Mouse (Mus musculus) kidney, embryonic 15.5 days (tissue): Measurements from ENCODE around the gene Dap3. TPM values are rescaled to one million over a fixed set of nuclear protein-coding genes. Genes with fewer than 3 reads are reported as not detected.
A peak's percentile ranks its signal among the peaks of the same experiment; 100 is the strongest.

Experiments used
- ATAC-seq: fragments of 200-750 bp; cut with Nextera tagmentation; replicated peaks from 2 replicates; pipeline ENCODE4 v1.8.0; 2017; ENCODE audit warnings: moderate TSS enrichment; ENCODE audit not compliant: low FRiP score
- H3K27ac ChIP-seq: fragments of 300-500 bp; sonication (generic); 2 replicates; pipeline ENCODE4 v1.5.1; 2015; ENCODE audit warnings: mild to moderate bottlenecking, inconsistent platforms
- H3K27me3 ChIP-seq: fragments of 300-500 bp; sonication (generic); 2 replicates; pipeline ENCODE4 v1.6.1; 2015; ENCODE audit warnings: inconsistent platforms
- H3K36me3 ChIP-seq: fragments of 300-500 bp; sonication (generic); 2 replicates; pipeline ENCODE4 v1.6.1; 2015; ENCODE audit warnings: inconsistent platforms
- H3K4me1 ChIP-seq: fragments of 300-500 bp; sonication (generic); 2 replicates; pipeline ENCODE4 v1.6.1; 2015; ENCODE audit warnings: inconsistent platforms
- H3K4me2 ChIP-seq: fragments of 300-500 bp; sonication (generic); 2 replicates; pipeline ENCODE4 v1.6.1; 2015; ENCODE audit warnings: moderate library complexity, mild to moderate bottlenecking, inconsistent platforms
- H3K4me3 ChIP-seq: fragments of 300-500 bp; sonication (generic); replicated peaks from 2 replicates; pipeline ENCODE4 v1.5.1; 2015; ENCODE audit warnings: mild to moderate bottlenecking, inconsistent platforms
- H3K9ac ChIP-seq: fragments of 300-500 bp; sonication (generic); 2 replicates; pipeline ENCODE4 v1.6.1; 2015; ENCODE audit warnings: mild to moderate bottlenecking, inconsistent platforms
- H3K9me3 ChIP-seq: fragments of 300-500 bp; sonication (generic); replicated peaks from 2 replicates; pipeline ENCODE4 v1.6.1; 2016; ENCODE audit warnings: inconsistent platforms
- WGBS: fragments of 180-500 bp; shearing (Covaris S2); methylation state at CpG from one replicate; pipeline ENCODE4 v1.1.7; 2015; ENCODE audit warnings: mixed read lengths; 5-methylcytosine and 5-hydroxymethylcytosine counted together
- polyA plus RNA-seq: library from polyadenylated mRNA; unstranded; fragments of >200 nt; fragmentation: Nextera tagmentation; extraction: Ambion mirVana; gene quantifications from 2 replicates; pipeline ENCODE4 v1.2.1, GENCODE M21; 2015

Dap3 gene
- polyA plus RNA-seq, 1 experiment from 2014 or later = 164 TPM

GRCm38 (mm10) chr3:88942316-88942880 is 8.6 kb downstream of the Dap3 start:
- Histone ChIP-seq H3K9ac (no peak overlapping the region), H3K27me3 (no peaks in the 10 kb centered on the region), H3K4me3 (no peak overlapping the region), H3K4me1 (no peaks in the 10 kb centered on the region), H3K9me3 (no peaks in the 10 kb centered on the region), H3K4me2 (no peak overlapping the region), H3K27ac (no peak overlapping the region), H3K36me3 (peaks cover 49% of the 10 kb centered on the region)
- WGBS = 94% methylated on average over 10 of the region's 10 CpGs
- no peak for ATAC-seq

- H3K27me3 ChIP-seq = no peaks in the 10 kb centered on the region
- WGBS = 81% methylated on average over 3 of the region's 3 CpGs
- ATAC-seq = 0 out of 2 replicates have a peak, but pooled peaks have one; percentile 36
Observed at GRCm38 (mm10) chr3:88939749-88940148, 11.2 kb downstream of the Dap3 start.

GRCm38 (mm10) chr3:88939071-88939470 is 11.9 kb downstream of the Dap3 start:
- Histone ChIP-seq H3K4me3 (no peak overlapping the region), H3K9ac (no peak overlapping the region), H3K9me3 (no peaks in the 10 kb centered on the region), H3K27me3 (no peaks in the 10 kb centered on the region), H3K27ac (no peak overlapping the region), H3K4me1 (no peaks in the 10 kb centered on the region), H3K36me3 (peaks cover 81% of the 10 kb centered on the region), H3K4me2 (no peak overlapping the region)
- no peak for ATAC-seq
- 92% methylated on average over 10 of the region's 10 CpGs for WGBS

More at GRCm38 (mm10) chr3:88939749-88940148, 11.2 kb downstream of the Dap3 start:
- H3K27ac ChIP-seq = no peak overlapping the region
- H3K9me3 ChIP-seq = no peaks in the 10 kb centered on the region
- no peaks in the 10 kb centered on the region for H3K4me1 ChIP-seq
- H3K4me3 ChIP-seq = no peak overlapping the region
- H3K4me2 ChIP-seq = no peak overlapping the region
- H3K36me3 ChIP-seq = peaks cover 75% of the 10 kb centered on the region
- H3K9ac ChIP-seq = no peak overlapping the region

- Histone ChIP-seq H3K4me2 (no peak overlapping the region), H3K36me3 (peaks cover 96% of the 10 kb centered on the region)
Observed at GRCm38 (mm10) chr3:88929501-88929900, 21.5 kb downstream of the Dap3 start.

GRCm38 (mm10) chr3:88925651-88926050 is 25.3 kb downstream of the Dap3 start:
- no peaks in the 10 kb centered on the region for H3K27me3 ChIP-seq
- H3K4me1 ChIP-seq = no peaks in the 10 kb centered on the region
- ATAC-seq = no peak
- no peak overlapping the region for H3K27ac ChIP-seq
- no peak overlapping the region for H3K4me2 ChIP-seq
- H3K9ac ChIP-seq = no peak overlapping the region
- peaks cover 100% of the 10 kb centered on the region for H3K36me3 ChIP-seq
- 81% methylated on average over 2 of the region's 2 CpGs for WGBS
- H3K4me3 ChIP-seq = no peak overlapping the region
- no peaks in the 10 kb centered on the region; the same call in 1 of the 2 replicates for H3K9me3 ChIP-seq

More at GRCm38 (mm10) chr3:88929501-88929900, 21.5 kb downstream of the Dap3 start:
- Histone ChIP-seq H3K27me3 (no peaks in the 10 kb centered on the region), H3K9me3 (no peaks in the 10 kb centered on the region), H3K9ac (no peak overlapping the region), H3K4me1 (no peaks in the 10 kb centered on the region), H3K4me3 (no peak overlapping the region), H3K27ac (no peak overlapping the region)
- ATAC-seq = no peak
- 81% methylated on average over 3 of the region's 3 CpGs for WGBS

GRCm38 (mm10) chr3:88923989-88924591 is 26.9 kb downstream of the Dap3 start:
- Histone ChIP-seq H3K4me3 (no peak overlapping the region), H3K9me3 (no peaks in the 10 kb centered on the region; the same call in 1 of the 2 replicates), H3K4me1 (peaks cover 5% of the 10 kb centered on the region; the same call in 1 of the 2 replicates), H3K36me3 (peaks cover 87% of the 10 kb centered on the region), H3K27ac (no peak overlapping the region), H3K4me2 (no peak overlapping the region), H3K27me3 (no peaks in the 10 kb centered on the region), H3K9ac (no peak overlapping the region)
- no peak for ATAC-seq
- WGBS = 91% methylated on average over 8 of the region's 8 CpGs

- WGBS = 95% methylated on average over 9 of the region's 9 CpGs
Observed at GRCm38 (mm10) chr3:88921411-88921810, 29.6 kb downstream of the Dap3 start.

GRCm38 (mm10) chr3:88918981-88919380 is 32.0 kb downstream of the Dap3 start:
- Histone ChIP-seq H3K4me1 (peaks cover 18% of the 10 kb centered on the region), H3K36me3 (peaks cover 36% of the 10 kb centered on the region), H3K27me3 (no peaks in the 10 kb centered on the region), H3K9me3 (no peaks in the 10 kb centered on the region; the same call in 1 of the 2 replicates), H3K27ac (peak overlapping the region; percentile 72), H3K4me2 (no peak overlapping the region), H3K4me3 (no peak overlapping the region), H3K9ac (no peak overlapping the region)
- 67% methylated on average over 13 of the region's 13 CpGs for WGBS
- ATAC-seq = no peak

More at GRCm38 (mm10) chr3:88921411-88921810, 29.6 kb downstream of the Dap3 start:
- Histone ChIP-seq H3K4me3 (no peak overlapping the region), H3K4me2 (no peak overlapping the region), H3K9me3 (no peaks in the 10 kb centered on the region; the same call in 1 of the 2 replicates), H3K27ac (no peak overlapping the region), H3K4me1 (peaks cover 12% of the 10 kb centered on the region), H3K27me3 (no peaks in the 10 kb centered on the region), H3K36me3 (peaks cover 61% of the 10 kb centered on the region), H3K9ac (no peak overlapping the region)
- no peak for ATAC-seq

- ATAC-seq = no peak
- 29% methylated on average over 8 of the region's 8 CpGs for WGBS
- H3K36me3 ChIP-seq = peaks cover 33% of the 10 kb centered on the region
Observed at GRCm38 (mm10) chr3:88914384-88914810, 36.6 kb downstream of the Dap3 start.

GRCm38 (mm10) chr3:88913511-88914383 is 37.2 kb downstream of the Dap3 start, which contains the start of gene Msto1:
Gene Msto1 (minus strand): TSS chr3:88913999.
- peak within 1 kb of the TSS; percentile 80 for H3K4me3 ChIP-seq
- peak; percentile 97 for ATAC-seq
- H3K36me3 ChIP-seq = peaks cover 38% of the 10 kb centered on the region
- H3K4me1 ChIP-seq = peaks cover 18% of the 10 kb centered on the region
- H3K9ac ChIP-seq = peak within 1 kb of the TSS; percentile 75
- no peaks in the 10 kb centered on the region for H3K9me3 ChIP-seq
- no peaks in the 10 kb centered on the region for H3K27me3 ChIP-seq
- peak within 1 kb of the TSS; percentile 93 for H3K27ac ChIP-seq
- WGBS = under 1% methylated on average over 62 of the region's 62 CpGs
- peak within 1 kb of the TSS; percentile 74 for H3K4me2 ChIP-seq

More at GRCm38 (mm10) chr3:88914384-88914810, 36.6 kb downstream of the Dap3 start:
- Histone ChIP-seq H3K9ac (peak overlapping the region; percentile 75), H3K27me3 (no peaks in the 10 kb centered on the region), H3K4me2 (peak overlapping the region; percentile 74), H3K4me1 (peaks cover 21% of the 10 kb centered on the region), H3K27ac (peak overlapping the region; percentile 93), H3K9me3 (no peaks in the 10 kb centered on the region), H3K4me3 (peak overlapping the region; percentile 80)

- peak overlapping the region; percentile 80; the same call in 1 of the 2 replicates for H3K4me3 ChIP-seq
Observed at GRCm38 (mm10) chr3:88912585-88912984, 38.4 kb downstream of the Dap3 start.

More at GRCm38 (mm10) chr3:88912585-88912984, 38.4 kb downstream of the Dap3 start:
- Histone ChIP-seq H3K27ac (no peak overlapping the region), H3K9me3 (no peaks in the 10 kb centered on the region), H3K27me3 (no peaks in the 10 kb centered on the region), H3K4me1 (peaks cover 14% of the 10 kb centered on the region), H3K36me3 (peaks cover 50% of the 10 kb centered on the region), H3K9ac (no peak overlapping the region), H3K4me2 (peak overlapping the region; percentile 74)
- ATAC-seq = no peak
- 88% methylated on average over 7 of the region's 7 CpGs for WGBS
